Mouse (Mus musculus) brain, adult 2 months (tissue): ENCODE results near the gene Olfr392.

Source experiments
- DNase-seq: peaks from one replicate; pipeline ENCODE4 v3.0.0; 2011; ENCODE audit warnings: low read depth, low spot score

The Olfr392 gene

DNA sequence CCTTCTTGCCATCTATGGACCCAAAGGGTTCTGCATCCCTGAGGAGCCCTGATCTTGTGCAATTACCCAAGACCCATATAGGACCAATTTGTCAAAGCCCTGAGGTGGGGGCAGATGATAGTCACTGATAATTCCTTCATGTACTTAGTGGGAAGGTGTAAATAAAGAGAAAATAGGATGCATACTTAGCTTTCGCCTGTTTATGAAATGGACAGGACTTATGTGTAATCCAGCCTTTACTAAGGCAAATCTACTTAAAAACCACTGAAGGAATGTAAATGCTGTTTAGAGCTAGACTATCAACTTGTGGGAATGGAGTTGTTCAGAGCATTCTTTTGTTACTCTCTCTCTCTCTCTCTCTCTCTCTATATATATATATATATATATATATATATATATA is at the start of gene Olfr392:
Gene Olfr392 (minus strand): TSS at position 101 of the 400 bp plus-strand sequence.
- DNase-seq: no peak

DNA sequence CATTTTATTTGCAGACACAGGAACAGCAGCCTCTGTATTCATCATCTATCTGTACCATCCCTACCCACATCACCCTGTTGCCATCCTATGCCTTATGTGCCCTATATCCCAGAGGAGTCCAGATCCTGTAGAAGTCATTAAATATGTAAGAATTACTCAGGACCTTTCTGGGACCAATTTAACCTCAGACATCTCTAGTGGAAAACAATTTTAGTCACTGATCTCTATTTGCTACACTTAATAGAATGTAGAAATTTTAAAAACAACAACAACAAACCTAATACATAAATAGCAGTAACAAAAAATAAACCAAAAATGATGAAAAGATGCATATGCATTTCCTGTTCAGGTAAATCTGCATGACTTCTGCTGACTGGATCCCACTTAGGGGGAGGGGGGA is 34.5 kb upstream of the Olfr392 start, which contains the start of gene Olfr393:
Gene Olfr393 (minus strand): TSS at position 101 of the 400 bp plus-strand sequence.
- DNase-seq: no peak

DNA sequence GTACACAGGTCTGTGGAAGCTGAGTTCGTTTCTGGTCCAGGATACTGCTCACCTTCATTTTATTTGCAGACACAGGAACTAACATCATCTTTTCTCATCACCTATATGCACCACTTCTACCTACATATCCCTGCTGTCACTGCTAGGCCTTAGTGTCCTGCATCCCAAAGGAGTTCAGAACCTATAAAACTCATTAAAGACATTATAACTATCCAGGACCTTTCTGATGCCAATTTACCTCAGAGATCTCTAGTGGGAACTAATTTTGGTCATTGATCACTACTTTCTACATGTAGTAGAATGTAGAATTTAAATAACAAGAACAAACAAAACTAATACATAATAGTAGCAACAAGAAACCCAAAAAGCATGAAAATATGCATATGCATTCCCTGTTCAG is 13.9 kb downstream of the Olfr392 start, which contains the start of gene Olfr391-ps:
Gene Olfr391-ps (minus strand): TSS at position 101 of the 400 bp plus-strand sequence.
- no peak for DNase-seq

DNA sequence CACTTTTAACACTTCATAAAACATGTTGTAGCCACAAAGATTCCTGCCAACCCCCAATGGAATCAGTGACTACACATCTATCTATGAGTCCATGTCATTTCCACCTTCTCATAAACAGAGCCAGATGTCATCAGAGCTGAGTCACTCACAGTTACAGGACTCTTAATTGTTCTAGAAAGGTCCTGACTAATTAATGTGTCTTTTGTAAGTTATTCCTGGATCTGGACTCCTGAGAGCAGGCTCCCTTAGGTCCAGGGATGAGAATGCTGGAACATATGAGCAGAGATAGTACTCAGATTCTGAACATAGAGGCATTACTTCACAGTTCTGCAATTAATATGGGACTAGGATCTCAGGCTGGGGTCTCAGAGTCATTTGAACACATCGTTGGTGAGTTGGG is 34.2 kb downstream of the Olfr392 start, which contains the start of gene Olfr390:
Gene Olfr390 (plus strand): TSS at position 301 of the 400 bp plus-strand sequence.
- DNase-seq: no peak

DNA sequence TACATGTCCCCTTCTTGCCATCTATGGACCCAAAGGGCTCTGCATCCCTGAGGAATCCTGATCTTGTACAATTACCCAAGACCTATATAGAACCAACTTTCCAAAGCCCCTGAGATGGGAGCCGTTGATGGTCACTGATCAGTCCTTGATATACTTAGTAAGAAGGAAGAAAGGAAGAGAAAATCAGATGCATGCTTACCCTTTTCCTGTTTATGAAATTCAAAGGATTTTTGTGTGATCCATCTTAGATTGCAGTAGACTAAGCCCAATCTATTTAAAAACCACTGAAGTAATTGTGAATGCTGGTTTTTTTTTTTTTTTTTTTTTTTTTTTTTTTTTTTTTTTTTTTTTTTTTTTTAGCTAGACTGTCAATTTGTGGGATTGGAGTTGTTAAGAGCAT is 36.2 kb downstream of the Olfr392 start, which contains the start of gene Olfr389:
Gene Olfr389 (minus strand): TSS at position 101 of the 400 bp plus-strand sequence.
- no peak for DNase-seq
